Mouse (Mus musculus) liver, embryonic 13.5 days (tissue): ENCODE measurements around the gene Tnk2. TPM values are rescaled to one million over a fixed set of nuclear protein-coding genes. Genes with fewer than 3 reads are reported as not detected.
"Not testable (repeated sequence)": the region's sequence is repeated elsewhere in the genome, so short reads cannot be mapped to it uniquely, and the experiment has no call there.

Experiments
- ATAC-seq: fragments of 200-750 bp; cut with Nextera tagmentation; 2 replicates; pipeline ENCODE4 v1.8.0; 2017; ENCODE audit warnings: low read depth, mild to moderate bottlenecking, moderate number of reproducible peaks, moderate library complexity
- DNase-seq: peaks from one replicate; pipeline ENCODE4 v3.0.0; 2022
- H3K27ac ChIP-seq: fragments of 300-500 bp; sonication (generic); 2 replicates; pipeline ENCODE4 v1.5.1; 2015; ENCODE audit warnings: moderate library complexity, mild to moderate bottlenecking, inconsistent platforms
- H3K27me3 ChIP-seq: fragments of 300-500 bp; sonication (generic); 2 replicates; pipeline ENCODE4 v1.6.1; 2015; ENCODE audit warnings: mild to moderate bottlenecking, inconsistent platforms
- H3K36me3 ChIP-seq: fragments of 300-500 bp; sonication (generic); 2 replicates; pipeline ENCODE4 v1.6.1; 2015; ENCODE audit warnings: mild to moderate bottlenecking, inconsistent platforms
- H3K4me1 ChIP-seq: fragments of 300-500 bp; sonication (generic); replicated peaks from 2 replicates; pipeline ENCODE4 v1.6.1; 2015; ENCODE audit warnings: inconsistent platforms
- H3K4me2 ChIP-seq: fragments of 300-500 bp; sonication (generic); 2 replicates; pipeline ENCODE4 v1.6.1; 2015; ENCODE audit warnings: inconsistent platforms, mild to moderate bottlenecking, moderate library complexity
- H3K4me3 ChIP-seq: fragments of 300-500 bp; sonication (generic); replicated peaks from 2 replicates; pipeline ENCODE4 v1.5.1; 2015; ENCODE audit warnings: mild to moderate bottlenecking, inconsistent platforms
- H3K9ac ChIP-seq: fragments of 300-500 bp; sonication (generic); 2 replicates; pipeline ENCODE4 v1.6.1; 2015; ENCODE audit warnings: mild to moderate bottlenecking, inconsistent platforms
- H3K9me3 ChIP-seq: fragments of 300-500 bp; sonication (generic); replicated peaks from 2 replicates; pipeline ENCODE4 v1.6.1; 2016; ENCODE audit warnings: inconsistent platforms
- WGBS: fragments of 180-500 bp; shearing (Covaris S2); methylation state at CpG from one replicate; pipeline ENCODE4 v1.1.7; 2015; ENCODE audit not compliant: insufficient replicate concordance; 5-methylcytosine and 5-hydroxymethylcytosine counted together
- polyA plus RNA-seq: library from polyadenylated mRNA; unstranded; fragments of >200 nt; fragmentation: Nextera tagmentation; extraction: Ambion mirVana; gene quantifications from 2 replicates; pipeline ENCODE4 v1.2.1, GENCODE M21; 2015

Tnk2 gene
- polyA plus RNA-seq, 1 experiment from 2014 or later = 4.9 TPM

DNA sequence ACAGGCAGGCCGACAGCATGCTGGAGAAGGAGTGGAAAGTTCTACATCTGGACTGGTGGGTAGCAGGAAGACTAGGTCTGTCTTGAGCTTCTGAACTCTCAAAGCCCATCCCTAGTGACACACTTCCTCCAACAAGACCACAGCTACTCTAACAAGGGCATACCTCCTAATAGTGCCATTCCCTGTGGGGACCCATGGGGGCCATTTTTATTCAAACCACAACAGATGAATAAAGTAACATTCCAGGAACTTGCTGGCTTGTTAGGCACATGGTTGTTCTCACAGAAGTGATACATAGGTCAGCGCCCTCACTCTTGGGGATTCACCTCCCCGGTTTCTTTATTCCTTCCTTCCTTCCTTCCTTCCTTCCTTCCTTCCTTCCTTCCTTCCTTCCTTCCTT is 7.3 kb upstream of the Tnk2 start:
- DNase-seq (no peak), ATAC-seq (no peak)
- Histone ChIP-seq H3K27me3 (peaks cover 6% of the 10 kb centered on the region; the same call in 1 of the 2 replicates), H3K27ac (no peak overlapping the region), H3K36me3 (peaks cover 23% of the 10 kb centered on the region), H3K4me1 (peaks cover 15% of the 10 kb centered on the region), H3K9ac (no peak overlapping the region), H3K4me3 (no peak overlapping the region), H3K9me3 (no peaks in the 10 kb centered on the region), H3K4me2 (no peak overlapping the region)
- WGBS = 63% methylated on average over 3 of the region's 3 CpGs

DNA sequence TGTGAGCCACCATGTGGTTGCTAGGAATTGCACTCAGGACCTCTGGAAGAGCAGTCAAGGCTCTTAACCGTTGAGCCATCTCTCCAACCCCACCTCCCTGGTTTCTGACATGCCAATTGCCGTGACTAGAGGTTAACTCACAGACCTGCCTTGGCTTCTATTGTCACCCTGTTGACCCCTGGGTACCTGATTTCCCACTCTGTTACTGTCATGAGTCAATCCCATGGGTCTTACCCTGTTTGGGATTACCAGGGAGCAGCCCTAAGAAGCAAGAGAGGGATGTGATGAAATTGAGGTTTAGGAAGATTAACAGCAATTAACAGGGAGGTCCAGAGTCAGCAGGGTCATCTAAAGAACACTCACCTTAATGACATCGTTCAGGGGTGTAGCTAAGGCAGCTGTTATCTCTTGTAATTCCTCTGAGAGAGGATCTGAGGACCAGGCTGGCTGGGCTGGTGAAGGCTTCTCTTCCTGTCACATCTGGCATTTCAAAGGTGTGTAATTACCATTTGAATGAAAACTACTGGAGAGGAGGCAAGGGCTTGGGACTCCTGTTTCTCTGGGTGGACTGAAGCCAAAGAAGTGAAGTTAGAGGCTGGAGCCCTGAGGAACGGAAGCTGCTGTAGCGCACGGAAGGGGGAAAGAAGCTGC is 6.7 kb upstream of the Tnk2 start:
- Histone ChIP-seq H3K4me3 (no peak overlapping the region), H3K4me1 (peaks cover 15% of the 10 kb centered on the region), H3K9ac (no peak overlapping the region), H3K36me3 (peaks cover 17% of the 10 kb centered on the region), H3K4me2 (no peak overlapping the region), H3K9me3 (no peaks in the 10 kb centered on the region), H3K27ac (no peak overlapping the region), H3K27me3 (peaks cover 6% of the 10 kb centered on the region; the same call in 1 of the 2 replicates)
- ATAC-seq (no peak), DNase-seq (no peak)
- 36% methylated on average over 6 of the region's 6 CpGs for WGBS

DNA sequence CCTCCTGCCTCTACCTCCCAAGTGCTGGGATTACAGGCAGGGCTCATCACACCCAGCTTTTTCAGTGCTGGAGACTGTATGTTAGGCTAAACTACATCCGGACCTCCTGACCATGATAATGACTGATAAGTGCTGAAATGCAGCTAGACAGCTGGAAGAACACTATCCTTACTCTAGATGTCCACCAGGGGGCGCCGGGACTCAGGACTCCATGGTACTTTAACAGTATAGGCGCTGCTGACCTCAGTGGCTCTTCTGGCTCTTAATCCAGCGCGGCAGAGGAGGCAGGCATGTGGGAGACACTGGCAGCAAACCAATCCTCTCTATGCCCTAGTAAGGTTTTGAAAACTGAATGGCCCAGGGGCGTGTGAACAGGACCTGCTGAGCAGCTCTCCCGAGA is 5.2 kb upstream of the Tnk2 start:
- H3K27me3 ChIP-seq = peaks cover 6% of the 10 kb centered on the region; the same call in 1 of the 2 replicates
- H3K9me3 ChIP-seq = no peaks in the 10 kb centered on the region
- peaks cover 2% of the 10 kb centered on the region; the same call in 1 of the 2 replicates for H3K36me3 ChIP-seq
- H3K4me1 ChIP-seq = peaks cover 22% of the 10 kb centered on the region
- ATAC-seq (peak; percentile 71), DNase-seq (peak; percentile 76)
- 10% methylated on average over 8 of the region's 8 CpGs for WGBS
- H3K4me2 ChIP-seq = no peak overlapping the region
- H3K4me3 ChIP-seq = no peak overlapping the region
- no peak overlapping the region for H3K27ac ChIP-seq
- no peak overlapping the region for H3K9ac ChIP-seq

DNA sequence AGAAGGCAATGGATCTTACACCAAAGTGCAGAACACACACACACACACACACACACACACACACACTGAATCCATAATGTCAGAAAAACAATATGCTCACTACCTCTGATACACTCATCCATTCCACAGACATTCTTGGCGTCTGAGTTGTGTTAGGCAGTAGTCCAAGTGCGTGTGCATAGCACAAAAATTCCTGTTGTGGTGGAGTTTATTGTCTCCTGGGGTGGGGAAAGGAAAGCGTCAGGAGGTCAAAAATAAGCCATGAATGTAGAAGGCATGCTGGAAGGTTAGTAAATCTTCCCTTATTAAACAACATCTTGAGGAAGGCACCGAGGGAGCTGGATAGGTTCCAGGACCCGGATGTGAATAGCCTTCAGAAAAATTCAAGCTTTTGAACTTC is 3.6 kb upstream of the Tnk2 start:
- DNase-seq (no peak), ATAC-seq (no peak)
- WGBS = 81% methylated on average over 5 of the region's 5 CpGs
- no peaks in the 10 kb centered on the region for H3K36me3 ChIP-seq
- H3K9me3 ChIP-seq = no peaks in the 10 kb centered on the region
- peaks cover 29% of the 10 kb centered on the region for H3K4me1 ChIP-seq
- no peak overlapping the region for H3K4me2 ChIP-seq
- H3K27ac ChIP-seq = no peak overlapping the region
- no peak overlapping the region for H3K9ac ChIP-seq
- H3K4me3 ChIP-seq = no peak overlapping the region
- H3K27me3 ChIP-seq = peaks cover 6% of the 10 kb centered on the region; the same call in 1 of the 2 replicates

DNA sequence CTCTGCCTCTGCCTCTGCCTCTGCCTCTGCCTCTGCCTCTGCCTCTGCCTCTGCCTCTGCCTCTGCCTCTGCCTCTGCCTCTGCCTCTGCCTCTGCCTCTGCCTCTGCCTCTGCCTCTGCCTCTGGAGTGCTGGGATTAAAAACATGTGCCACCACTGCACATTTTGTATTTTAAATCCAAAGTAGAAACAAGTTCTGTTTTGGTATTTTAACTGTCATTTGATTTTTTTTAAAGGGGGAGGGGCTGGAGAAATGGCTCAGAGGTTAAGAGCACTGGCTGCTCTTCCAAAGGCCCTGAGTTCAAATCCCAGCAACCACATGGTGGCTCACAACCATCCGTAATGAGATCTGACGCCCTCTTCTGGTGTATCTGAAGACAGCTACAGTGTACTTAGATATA is 3.0 kb upstream of the Tnk2 start:
- not testable (repeated sequence) for ATAC-seq, H3K4me2 ChIP-seq, H3K4me3 ChIP-seq, H3K36me3 ChIP-seq, H3K9ac ChIP-seq, H3K9me3 ChIP-seq, H3K27ac ChIP-seq, DNase-seq, H3K27me3 ChIP-seq
- H3K4me1 ChIP-seq = peaks cover 35% of the 10 kb centered on the region
- WGBS = 60% methylated on average over 2 of the region's 2 CpGs

DNA sequence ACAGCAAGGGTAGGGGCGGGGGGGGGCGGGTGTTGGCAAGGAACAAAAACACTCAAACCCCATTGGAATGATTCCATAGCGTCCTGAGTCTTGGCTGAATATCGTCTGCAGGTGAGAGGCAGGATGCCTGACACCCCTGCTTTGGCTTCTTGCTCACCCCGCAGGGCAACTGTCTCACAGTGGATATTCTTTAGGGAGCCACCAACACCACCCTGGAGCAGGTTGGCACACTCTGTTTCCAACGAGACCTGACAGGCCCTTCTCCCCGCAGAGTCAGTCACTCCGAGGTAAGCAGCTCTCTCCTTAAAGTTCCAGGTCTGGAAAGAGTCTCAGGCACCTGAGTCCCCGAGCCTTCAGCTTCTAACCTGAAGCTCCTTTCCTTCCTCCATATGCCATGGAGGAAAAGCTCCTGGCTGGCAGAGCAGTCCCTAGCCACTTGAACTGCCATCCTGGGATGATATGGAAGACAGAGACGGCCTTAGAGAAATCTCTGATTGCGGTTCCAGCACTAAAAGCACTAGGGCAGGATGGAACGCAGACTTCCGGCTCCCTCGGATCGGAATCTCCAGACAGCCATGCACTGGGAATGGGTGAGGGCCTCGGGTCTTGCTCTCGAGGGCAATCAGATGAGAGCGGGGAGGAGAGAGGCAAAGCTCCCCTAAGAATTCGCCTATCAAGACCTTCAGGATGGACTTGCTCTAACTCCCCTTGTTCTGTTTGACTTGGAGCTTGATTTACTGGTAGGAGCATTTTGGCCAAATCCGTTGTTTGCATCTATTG is 2.0 kb upstream of the Tnk2 start:
- H3K4me1 ChIP-seq = peaks cover 44% of the 10 kb centered on the region
- 59% methylated on average over 20 of the region's 20 CpGs for WGBS
- no peak overlapping the region for H3K27ac ChIP-seq
- no peak overlapping the region for H3K9ac ChIP-seq
- H3K4me2 ChIP-seq = no peak overlapping the region
- H3K9me3 ChIP-seq = no peaks in the 10 kb centered on the region
- H3K36me3 ChIP-seq = no peaks in the 10 kb centered on the region
- no peak overlapping the region for H3K4me3 ChIP-seq
- DNase-seq = no peak
- H3K27me3 ChIP-seq = peaks cover 6% of the 10 kb centered on the region; the same call in 1 of the 2 replicates
- ATAC-seq = no peak

DNA sequence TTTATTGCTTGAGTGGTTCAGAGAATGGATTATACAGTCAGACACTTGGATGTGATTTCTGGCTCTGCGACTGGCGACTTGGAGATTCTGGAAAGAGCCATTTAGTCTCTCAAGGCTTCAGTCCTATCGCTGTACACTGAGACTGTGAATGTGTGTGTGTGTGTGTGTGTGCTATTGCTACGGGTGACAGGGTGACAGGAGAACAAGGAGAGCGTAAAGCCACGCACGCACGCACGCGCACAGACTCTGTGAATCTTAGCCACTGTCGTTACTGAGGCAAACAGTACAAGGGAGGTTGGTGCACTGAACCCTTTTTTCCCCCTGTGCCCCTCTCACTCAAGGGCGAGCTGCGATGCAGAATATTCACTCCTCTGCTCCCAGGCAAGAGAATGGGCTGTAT is 1.4 kb upstream of the Tnk2 start:
- ATAC-seq = no peak
- Histone ChIP-seq H3K9ac (no peak overlapping the region), H3K4me2 (no peak overlapping the region), H3K27me3 (peaks cover 5% of the 10 kb centered on the region; the same call in 1 of the 2 replicates), H3K27ac (no peak overlapping the region), H3K4me1 (peaks cover 48% of the 10 kb centered on the region), H3K36me3 (no peaks in the 10 kb centered on the region), H3K4me3 (no peak overlapping the region), H3K9me3 (no peaks in the 10 kb centered on the region)
- 72% methylated on average over 13 of the region's 13 CpGs for WGBS
- DNase-seq = no peak

DNA sequence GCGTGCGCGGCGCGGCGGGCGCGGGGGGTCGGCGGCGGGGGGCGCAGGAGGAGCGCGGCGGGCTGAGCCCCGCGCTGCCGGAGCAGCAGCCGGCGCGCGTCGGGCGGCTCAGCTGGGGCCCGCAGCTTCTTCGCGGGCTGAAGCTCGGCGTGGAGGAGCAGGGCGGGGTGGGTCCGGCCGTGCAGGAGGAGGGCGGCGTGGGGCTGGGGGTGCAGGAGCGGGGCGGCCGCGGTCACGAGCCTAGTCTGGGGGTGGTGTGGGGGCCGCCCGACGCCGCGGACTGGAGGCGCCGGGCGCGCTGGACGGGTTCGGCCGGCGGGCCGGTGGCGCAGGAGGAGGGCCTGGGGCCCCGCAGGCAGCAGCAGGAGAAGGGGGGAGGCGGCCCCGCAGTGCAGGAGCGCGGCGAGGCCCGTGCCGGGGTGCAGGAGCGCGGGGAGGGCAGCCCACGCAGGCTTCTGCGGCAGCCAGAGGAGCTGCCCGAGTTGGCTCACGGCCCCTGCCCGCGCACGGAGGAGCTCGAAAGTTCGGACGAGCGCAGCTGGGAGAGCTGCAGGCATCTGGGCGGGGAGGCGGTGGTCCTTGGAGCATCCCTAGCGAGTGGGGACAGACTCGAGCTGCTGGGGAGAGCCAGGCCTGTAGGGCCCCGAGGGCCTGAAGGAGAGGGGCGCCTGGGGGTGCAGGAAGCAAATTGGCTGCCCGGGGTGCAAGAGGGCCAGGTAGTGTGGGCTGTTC is 561 bp downstream of the Tnk2 start:
- H3K4me3 ChIP-seq = peak overlapping the region; percentile 97
- WGBS = under 1% methylated on average over 51 of the region's 82 CpGs
- DNase-seq = no peak

DNA sequence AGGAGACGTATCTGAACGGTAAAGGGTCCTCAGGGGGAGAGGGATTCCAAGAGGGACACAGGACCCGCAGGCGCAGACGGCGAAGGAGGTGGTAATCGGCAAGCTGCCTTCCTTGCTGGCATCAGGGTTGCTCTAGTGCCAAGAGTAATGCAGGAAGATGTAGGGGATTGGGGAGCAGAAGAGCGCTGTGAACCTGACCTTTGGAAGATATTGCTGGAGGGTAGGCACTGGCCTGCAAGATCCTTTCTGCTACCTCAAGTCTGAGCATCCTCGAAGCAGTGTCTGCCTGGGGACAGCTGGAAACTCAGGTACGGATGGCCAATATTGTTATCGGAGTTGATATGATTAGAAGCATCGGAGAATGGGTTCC is 1.1 kb downstream of the Tnk2 start:
- no peak for DNase-seq
- Histone ChIP-seq H3K9me3 (no peaks in the 10 kb centered on the region), H3K4me3 (peak overlapping the region; percentile 97), H3K27ac (peak overlapping the region; percentile 84), H3K9ac (peak overlapping the region; percentile 98), H3K27me3 (no peaks in the 10 kb centered on the region), H3K4me1 (peaks cover 47% of the 10 kb centered on the region), H3K4me2 (peak overlapping the region; percentile 99), H3K36me3 (0 out of 2 replicates have a peak, but pooled peaks cover 2% of the 10 kb centered on the region)
- 0 out of 2 replicates have a peak, but pooled peaks have one; percentile 9 for ATAC-seq
- 16% methylated on average over 12 of the region's 12 CpGs for WGBS

More for the DNA sequence above, 561 bp downstream of the Tnk2 start:
- peak overlapping the region; percentile 84 for H3K27ac ChIP-seq
- peak overlapping the region; percentile 98 for H3K9ac ChIP-seq
- H3K4me2 ChIP-seq = peak overlapping the region; percentile 99
- H3K9me3 ChIP-seq = no peaks in the 10 kb centered on the region
- ATAC-seq = peak; percentile 47
- H3K36me3 ChIP-seq = 0 out of 2 replicates have a peak, but pooled peaks cover 2% of the 10 kb centered on the region
- peaks cover 47% of the 10 kb centered on the region for H3K4me1 ChIP-seq
- no peaks in the 10 kb centered on the region for H3K27me3 ChIP-seq

DNA sequence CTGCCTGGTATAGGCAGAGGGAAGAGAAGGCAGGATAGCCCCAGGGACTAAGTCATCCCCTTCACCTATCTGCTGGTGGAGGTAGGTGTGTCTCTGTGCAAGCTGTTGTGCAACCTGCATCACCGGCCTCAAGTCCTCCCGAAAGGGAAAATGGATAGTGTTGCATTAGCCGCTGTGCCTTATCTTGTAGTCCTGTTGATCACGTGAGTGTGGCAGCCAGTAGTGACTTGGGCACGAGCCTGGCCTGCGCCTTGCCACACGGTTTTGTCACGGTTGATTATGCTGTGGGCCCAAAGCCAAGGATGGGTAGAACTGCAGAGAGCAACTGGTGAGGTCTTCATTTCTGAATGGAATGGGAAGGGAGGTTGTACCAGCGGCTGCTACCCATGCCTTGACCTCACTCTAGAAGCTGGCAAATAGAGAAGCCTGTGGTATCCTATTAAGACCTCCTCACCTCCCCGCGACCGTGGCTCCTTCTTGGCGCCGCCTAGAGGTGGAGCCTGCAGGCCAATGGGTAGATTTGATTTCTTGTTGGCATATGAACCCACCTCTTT is 1.8 kb downstream of the Tnk2 start:
- peak overlapping the region; percentile 99 for H3K4me2 ChIP-seq
- H3K27me3 ChIP-seq = no peaks in the 10 kb centered on the region
- H3K4me1 ChIP-seq = peaks cover 47% of the 10 kb centered on the region
- DNase-seq (peak; percentile 72), ATAC-seq (peak; percentile 85)
- H3K4me3 ChIP-seq = peak overlapping the region; percentile 97
- 0 out of 2 replicates have a peak, but pooled peaks cover 2% of the 10 kb centered on the region for H3K36me3 ChIP-seq
- peak overlapping the region; percentile 98 for H3K9ac ChIP-seq
- H3K9me3 ChIP-seq = no peaks in the 10 kb centered on the region
- peak overlapping the region; percentile 84 for H3K27ac ChIP-seq
- 8% methylated on average over 14 of the region's 14 CpGs for WGBS

DNA sequence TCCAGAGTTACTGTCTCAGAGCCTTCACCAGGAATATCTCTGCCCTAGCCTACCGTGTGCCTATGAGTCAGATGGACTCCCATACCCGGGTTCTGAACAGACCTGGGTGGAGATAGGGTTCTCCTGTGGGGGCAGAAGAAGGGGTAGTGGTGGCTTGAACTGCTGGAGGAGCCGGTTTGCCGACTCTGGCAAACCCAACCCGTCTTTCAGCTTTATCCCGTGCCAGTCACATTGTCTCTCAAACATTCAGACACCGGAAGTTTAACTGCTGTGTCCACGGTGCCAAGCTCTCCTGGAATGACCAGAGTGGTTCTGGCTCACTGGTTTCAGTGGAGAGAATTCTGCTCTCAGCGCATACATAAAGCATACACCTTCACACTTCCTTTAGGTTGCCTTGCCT is 2.3 kb downstream of the Tnk2 start:
- Histone ChIP-seq H3K27me3 (no peaks in the 10 kb centered on the region), H3K4me1 (peaks cover 51% of the 10 kb centered on the region), H3K36me3 (0 out of 2 replicates have a peak, but pooled peaks cover 2% of the 10 kb centered on the region), H3K4me3 (peak overlapping the region; percentile 97), H3K9me3 (no peaks in the 10 kb centered on the region), H3K4me2 (peak overlapping the region; percentile 99), H3K27ac (peak overlapping the region; percentile 84), H3K9ac (peak overlapping the region; percentile 98; the same call in 1 of the 2 replicates)
- DNase-seq (no peak), ATAC-seq (no peak)
- 76% methylated on average over 9 of the region's 9 CpGs for WGBS
